Mouse (Mus musculus) G1E (cell line): ENCODE data around the gene Socs3. TPM values are rescaled to one million over a fixed set of nuclear protein-coding genes. Genes with fewer than 3 reads are reported as not detected.

ENCODE experiments used
- ATAC-seq: 2 replicates; pipeline ENCODE4 v1.8.0; 2016; ENCODE audit warnings: mild to moderate bottlenecking; ENCODE audit not compliant: insufficient number of reproducible peaks, poor library complexity, low FRiP score, severe bottlenecking; ENCODE audit errors: extremely low read depth
- DNase-seq: peaks from one replicate; pipeline ENCODE4 v3.0.0; 2012; ENCODE audit warnings: low spot score
- H3K27me3 ChIP-seq: 2 replicates; pipeline ENCODE4 v1.6.1; 2012; ENCODE audit warnings: mild to moderate bottlenecking, low read length, inconsistent platforms; ENCODE audit not compliant: insufficient read depth
- H3K36me3 ChIP-seq: replicated peaks from 2 replicates; pipeline ENCODE3; 2012; ENCODE audit warnings: mild to moderate bottlenecking, inconsistent platforms
- H3K4me1 ChIP-seq: 2 replicates; pipeline ENCODE4 v1.6.1; 2012; ENCODE audit warnings: low read depth, low read length, inconsistent platforms, mixed read lengths; ENCODE audit not compliant: insufficient read depth
- H3K4me3 ChIP-seq: 2 replicates; pipeline ENCODE4 v1.5.1; 2012; ENCODE audit warnings: low read depth, mild to moderate bottlenecking, inconsistent platforms, low read length, moderate library complexity, mixed read lengths
- H3K9me3 ChIP-seq: replicated peaks from 2 replicates; pipeline ENCODE4 v1.6.1; 2012; ENCODE audit warnings: inconsistent platforms
- CTCF ChIP-seq: IDR thresholded peaks from 2 replicates; pipeline ENCODE4 v1.5.1; 2012; ENCODE audit warnings: low read depth, low read length, inconsistent platforms, mixed read lengths
- GATA1 ChIP-seq: IDR thresholded peaks from 2 replicates; pipeline ENCODE4 v1.6.1; 2012; ENCODE audit warnings: borderline replicate concordance, low read length, inconsistent platforms, mixed read lengths
- GATA2 ChIP-seq: IDR thresholded peaks from 2 replicates; pipeline ENCODE4 v1.6.1; 2012; ENCODE audit warnings: low read depth, low read length, inconsistent platforms, borderline replicate concordance
- POLR2AphosphoS5 ChIP-seq: IDR thresholded peaks from 2 replicates; pipeline ENCODE4 v1.6.1; 2012; ENCODE audit warnings: low read depth, low read length, inconsistent platforms; ENCODE audit not compliant: insufficient replicate concordance
- TAL1 ChIP-seq: conservative IDR thresholded peaks from 2 replicates; pipeline ENCODE4 v1.6.1; 2012; ENCODE audit warnings: low read depth, low read length, inconsistent platforms, mixed read lengths
- polyA plus RNA-seq: library from polyadenylated mRNA; stranded (reverse); fragments of >175 nt; gene quantifications from 2 replicates; pipeline ENCODE4 v1.2.3, GENCODE M21; 2012
- total RNA-seq, 2 experiments: library from RNA; stranded (forward) in 1 of 2; stranded (reverse) in 1 of 2; fragments of 200-1000 nt in 1 of 2; fragments of >200 nt in 1 of 2; fragmentation: Nextera tagmentation in 1 of 2; gene quantifications; 2 replicates each; pipeline ENCODE4 v1.2.3; 2014 to 2017

The Socs3 gene
- total and polyA plus RNA-seq, 3 experiments, result 2.9 to 3.8 TPM; not detected in 1

DNA sequence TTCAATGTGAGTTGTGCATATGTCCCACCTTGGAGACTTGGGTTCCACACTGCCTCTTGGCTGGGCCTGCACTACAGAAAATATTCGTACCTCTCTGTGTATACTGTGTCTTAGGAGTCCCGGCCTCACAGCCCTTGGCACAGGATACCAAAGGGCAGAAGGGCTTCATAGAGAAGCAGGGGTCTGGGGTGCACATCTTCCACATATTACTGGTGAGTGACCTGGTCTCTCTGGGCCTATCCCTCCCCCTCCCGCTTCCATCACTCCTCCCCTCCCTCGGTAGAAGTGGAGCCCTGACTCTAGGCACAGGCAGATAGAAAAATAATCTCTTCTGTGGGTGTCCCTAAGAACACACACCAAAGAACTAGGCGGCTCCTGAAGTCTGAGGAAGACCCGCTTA, 38.3 kb downstream of the Socs3 start:
- no peaks in the 10 kb centered on the region for H3K36me3 ChIP-seq
- peaks cover 3% of the 10 kb centered on the region; the same call in 1 of the 2 replicates for H3K4me1 ChIP-seq
- no peaks in the 10 kb centered on the region for H3K9me3 ChIP-seq
- no peak for ATAC-seq
- no peak overlapping the region for H3K4me3 ChIP-seq
- DNase-seq, result no peak
- TF ChIP-seq GATA1 (no peak), CTCF (no peak), GATA2 (no peak), TAL1 (no peak), POLR2AphosphoS5 (no peak)
- H3K27me3 ChIP-seq, result peaks cover 46% of the 10 kb centered on the region

GRCm38 (mm10) chr11:117930781-117931338, 39.0 kb downstream of the Socs3 start:
- H3K27me3 ChIP-seq, result peaks cover 42% of the 10 kb centered on the region

GRCm38 (mm10) chr11:117925541-117925940, 44.3 kb downstream of the Socs3 start:
- H3K36me3 ChIP-seq, result no peaks in the 10 kb centered on the region
- H3K4me1 ChIP-seq, result no peaks in the 10 kb centered on the region
- H3K27me3 ChIP-seq, result peaks cover 38% of the 10 kb centered on the region
- TF ChIP-seq TAL1, result no peak
- TF ChIP-seq POLR2AphosphoS5, result no peak
- no peak for TF ChIP-seq CTCF
- TF ChIP-seq GATA2, result no peak
- no peak for TF ChIP-seq GATA1
- no peaks in the 10 kb centered on the region for H3K9me3 ChIP-seq
- ATAC-seq (no peak), DNase-seq (no peak)
- no peak overlapping the region for H3K4me3 ChIP-seq

More at GRCm38 (mm10) chr11:117930781-117931338, 39.0 kb downstream of the Socs3 start:
- Histone ChIP-seq H3K36me3 (no peaks in the 10 kb centered on the region), H3K9me3 (no peaks in the 10 kb centered on the region), H3K4me3 (no peak overlapping the region), H3K4me1 (peaks cover 3% of the 10 kb centered on the region; the same call in 1 of the 2 replicates)
- DNase-seq (no peak), ATAC-seq (no peak)
- TF ChIP-seq POLR2AphosphoS5, result no peak
- no peak for TF ChIP-seq GATA2
- no peak for TF ChIP-seq GATA1
- no peak for TF ChIP-seq TAL1
- TF ChIP-seq CTCF, result no peak

DNA sequence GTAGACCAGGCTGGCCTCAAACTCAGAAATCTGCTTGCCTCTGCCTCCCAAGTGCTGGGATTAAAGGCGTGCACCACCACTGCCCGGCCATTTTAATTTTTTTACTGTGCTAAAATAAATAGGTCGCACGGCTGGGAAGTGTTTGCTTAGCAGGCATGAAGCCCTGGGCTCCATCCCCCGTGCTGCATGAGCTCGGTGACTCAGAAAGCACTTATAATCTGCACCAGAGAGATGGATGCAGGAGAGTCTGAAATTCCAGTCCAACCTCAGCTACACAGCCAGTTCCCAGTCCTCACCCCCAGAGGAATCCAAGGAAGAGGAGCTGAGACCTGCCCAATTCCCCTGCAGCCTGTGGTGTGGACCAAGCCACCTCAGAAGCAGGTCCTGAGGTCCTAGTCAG, 45.4 kb downstream of the Socs3 start:
- DNase-seq (no peak), ATAC-seq (no peak)
- no peak overlapping the region for H3K4me3 ChIP-seq
- TF ChIP-seq GATA2, result no peak
- no peak for TF ChIP-seq TAL1
- no peak for TF ChIP-seq GATA1
- TF ChIP-seq POLR2AphosphoS5, result no peak
- no peak for TF ChIP-seq CTCF
- H3K36me3 ChIP-seq, result no peaks in the 10 kb centered on the region
- H3K9me3 ChIP-seq, result no peaks in the 10 kb centered on the region
- H3K27me3 ChIP-seq, result peaks cover 40% of the 10 kb centered on the region
- H3K4me1 ChIP-seq, result no peaks in the 10 kb centered on the region

GRCm38 (mm10) chr11:117923279-117923678, 46.6 kb downstream of the Socs3 start:
- Histone ChIP-seq H3K36me3 (no peaks in the 10 kb centered on the region), H3K9me3 (no peaks in the 10 kb centered on the region), H3K27me3 (peaks cover 51% of the 10 kb centered on the region), H3K4me3 (no peak overlapping the region), H3K4me1 (no peaks in the 10 kb centered on the region)
- DNase-seq (no peak), ATAC-seq (no peak)
- TF ChIP-seq CTCF (no peak), GATA2 (no peak), TAL1 (no peak), GATA1 (no peak), POLR2AphosphoS5 (no peak)

- H3K36me3 ChIP-seq, result no peaks in the 10 kb centered on the region
- DNase-seq (no peak), ATAC-seq (no peak)
- H3K4me1 ChIP-seq, result peaks cover 5% of the 10 kb centered on the region
- TF ChIP-seq GATA2, result no peak
- H3K27me3 ChIP-seq, result peaks cover 46% of the 10 kb centered on the region
- no peak overlapping the region for H3K4me3 ChIP-seq
- peaks cover 8% of the 10 kb centered on the region for H3K9me3 ChIP-seq
Observed at GRCm38 (mm10) chr11:117919211-117919610, 50.6 kb downstream of the Socs3 start.

- DNase-seq (no peak), ATAC-seq (no peak)
- no peak overlapping the region for H3K4me3 ChIP-seq
- peaks cover 8% of the 10 kb centered on the region for H3K9me3 ChIP-seq
- peaks cover 9% of the 10 kb centered on the region for H3K4me1 ChIP-seq
- TF ChIP-seq GATA2 (no peak), GATA1 (no peak), CTCF (no peak), POLR2AphosphoS5 (no peak), TAL1 (no peak)
- no peaks in the 10 kb centered on the region for H3K36me3 ChIP-seq
- H3K27me3 ChIP-seq, result peaks cover 46% of the 10 kb centered on the region
Observed at GRCm38 (mm10) chr11:117918541-117918940, 51.3 kb downstream of the Socs3 start.
